Mouse (Mus musculus): Measurements from ENCODE around the gene Dram1.

Dram1 gene

GRCm38 (mm10) chr10:88346454-88347245, 32.2 kb downstream of the Dram1 start:
- no peak for DNase-seq

DNA sequence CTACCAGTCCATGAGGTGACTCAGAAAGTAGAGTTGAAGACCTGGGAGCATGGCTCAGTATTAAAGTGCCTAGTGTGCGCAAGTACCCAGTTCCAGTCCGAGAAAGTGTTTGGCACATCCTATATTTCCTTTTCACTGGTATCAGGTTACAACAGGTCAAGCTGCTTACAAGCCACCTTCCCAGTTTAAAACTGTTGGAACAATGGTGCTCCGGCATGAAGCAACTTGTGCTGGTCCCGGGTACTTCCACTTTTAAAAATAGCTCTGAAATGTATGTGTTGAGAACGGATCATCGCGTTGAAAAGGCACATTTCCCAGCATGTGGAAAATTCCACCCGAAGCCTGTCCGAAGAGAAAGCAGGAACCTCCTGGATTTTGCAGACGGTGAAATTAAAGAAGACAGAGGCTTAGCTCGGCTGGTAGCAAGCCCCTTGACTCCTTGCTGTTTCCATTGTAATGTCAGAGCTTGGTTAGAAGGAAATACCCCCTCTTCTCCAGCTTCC, 32.9 kb downstream of the Dram1 start:
- DNase-seq = no peak

- no peak for DNase-seq
These were observed 37.5 kb downstream of the Dram1 start for GRCm38 (mm10) chr10:88341368-88341767.

DNA sequence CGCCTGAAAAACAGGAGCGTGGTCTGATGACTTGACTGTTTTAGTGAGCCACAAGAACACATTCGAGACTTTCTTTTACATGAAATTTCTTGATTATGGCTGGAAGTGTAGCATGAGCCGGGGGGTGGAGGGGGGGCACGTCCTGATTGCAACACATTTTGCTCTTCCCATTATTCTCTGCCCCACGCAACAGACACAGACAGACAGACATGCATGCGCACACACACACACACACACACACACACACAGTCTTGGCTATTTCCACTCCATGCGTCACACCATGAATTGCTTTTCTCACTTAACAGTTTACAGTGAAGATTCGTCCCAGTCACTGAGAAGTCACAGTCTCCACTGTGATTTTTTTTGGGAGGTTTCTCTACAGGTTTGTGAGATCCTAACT, 38.2 kb downstream of the Dram1 start:
- DNase-seq = no peak

DNA sequence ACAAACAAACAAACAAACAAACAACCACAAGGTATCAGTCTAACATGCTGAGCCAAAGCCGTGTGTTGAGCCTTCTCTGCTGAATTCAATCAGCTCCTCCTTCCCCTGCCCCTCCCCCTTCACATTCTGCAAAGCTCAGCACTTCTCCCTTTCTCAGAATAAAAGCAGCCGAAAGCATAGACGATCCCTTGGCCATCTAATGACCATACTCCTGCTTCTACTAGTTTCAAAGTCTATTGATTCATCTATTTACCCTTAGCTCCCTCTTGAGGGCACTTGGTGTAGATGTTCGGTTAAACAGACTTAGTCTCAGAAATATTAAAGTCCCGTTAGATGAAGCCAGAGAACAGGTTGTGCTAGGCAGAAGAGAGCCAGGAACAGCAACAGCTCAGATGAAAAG, 48.2 kb downstream of the Dram1 start:
- no peak for DNase-seq

DNA sequence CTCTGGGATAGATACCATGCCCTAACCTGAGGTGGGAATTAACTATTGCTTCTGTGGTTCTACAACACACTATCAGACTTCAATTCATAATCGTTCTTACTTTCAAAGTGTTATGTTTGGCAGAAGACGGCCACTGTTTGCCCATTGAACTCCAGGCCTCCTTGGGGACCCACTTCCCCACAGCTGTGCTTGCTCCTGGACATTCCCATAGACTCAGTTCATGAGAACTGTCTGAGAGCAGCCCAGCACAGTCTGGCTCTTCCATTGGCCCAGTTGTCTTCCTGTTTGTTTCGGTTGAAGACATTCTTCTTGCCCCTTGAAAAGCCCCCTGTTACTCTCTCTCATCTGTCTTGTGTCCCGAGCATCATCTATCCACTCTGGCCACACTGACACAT, 50.8 kb downstream of the Dram1 start:
- no peak for DNase-seq

GRCm38 (mm10) chr10:88327160-88328055, 51.5 kb downstream of the Dram1 start:
- peak; percentile 48 for DNase-seq

- DNase-seq = no peak
These were observed 57.1 kb downstream of the Dram1 start for GRCm38 (mm10) chr10:88321739-88322138.

DNA sequence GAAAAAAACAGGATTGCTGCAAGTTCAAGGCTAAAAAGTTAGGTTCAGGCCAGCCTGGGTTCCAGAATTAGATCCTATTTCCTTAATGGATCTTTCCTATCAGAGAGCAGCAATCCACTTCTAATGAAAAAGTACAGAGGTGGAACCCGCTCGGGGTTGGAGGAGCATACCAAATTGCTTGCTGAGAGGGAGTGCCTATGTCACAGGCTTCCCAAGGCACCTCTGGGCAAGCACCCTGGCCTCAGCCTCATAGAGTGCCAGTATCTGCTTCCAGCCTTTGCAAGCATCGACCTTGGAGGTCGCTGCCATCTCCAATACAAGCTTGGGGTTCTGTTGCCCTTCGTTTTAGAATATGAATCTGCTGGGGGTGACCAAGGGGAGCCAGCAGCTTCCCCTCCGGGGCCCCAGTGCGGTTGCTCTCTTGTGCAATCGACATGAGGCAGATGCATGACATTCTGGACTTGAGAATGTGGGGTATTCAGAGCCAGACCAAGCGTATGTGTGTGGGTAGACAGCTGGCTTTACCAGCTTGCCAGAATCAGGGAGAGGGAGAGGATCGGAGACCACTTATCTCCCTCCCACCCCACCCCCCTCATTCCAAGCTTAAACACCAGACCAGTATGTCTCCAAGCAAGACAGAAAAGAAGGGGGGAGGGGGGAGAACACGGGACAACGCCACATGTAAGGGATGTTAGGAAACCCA, 58.0 kb downstream of the Dram1 start:
- DNase-seq = no peak

DNA sequence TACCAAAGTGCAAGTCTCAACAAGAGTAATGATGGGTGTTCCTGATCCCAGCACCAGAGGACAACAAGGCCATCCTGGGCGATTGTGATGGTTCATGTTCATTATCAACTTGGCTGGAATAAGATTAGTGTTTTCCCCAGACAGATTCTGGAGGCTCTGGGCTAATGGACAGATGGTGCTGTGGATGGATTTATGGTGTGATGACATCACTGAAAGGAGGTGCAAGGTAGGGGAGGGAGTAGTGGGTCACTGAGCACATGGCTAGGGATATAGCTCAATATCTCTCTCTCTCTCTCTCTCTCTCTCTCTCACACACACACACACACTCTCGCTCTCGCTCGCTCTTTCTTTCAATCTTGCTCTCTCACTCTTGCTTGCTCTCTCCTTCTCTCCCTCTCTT, 60.7 kb downstream of the Dram1 start:
- no peak for DNase-seq

DNA sequence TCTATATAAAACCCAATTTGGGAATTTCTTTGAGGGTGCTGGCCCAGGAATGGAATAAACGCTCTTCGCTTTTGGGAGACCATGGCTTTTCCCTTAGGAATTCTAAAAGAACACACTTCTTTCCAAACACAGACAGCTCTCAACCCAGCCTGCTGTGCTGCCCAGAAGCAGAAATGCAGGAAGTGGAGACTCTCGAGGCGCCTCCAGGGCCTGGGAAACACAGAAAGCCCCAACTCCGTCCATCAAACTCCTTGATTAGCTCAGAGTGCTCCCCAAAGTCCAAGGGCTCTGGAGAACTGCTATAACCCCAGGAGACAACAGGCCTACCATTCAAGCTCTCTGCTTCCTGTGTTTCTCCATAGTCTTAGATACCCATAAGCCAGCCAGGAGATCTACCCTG, 61.7 kb downstream of the Dram1 start:
- no peak for DNase-seq

GRCm38 (mm10) chr10:88314841-88315240, 64.0 kb downstream of the Dram1 start:
- peak; percentile 52 for DNase-seq

GRCm38 (mm10) chr10:88309851-88310250, 69.0 kb downstream of the Dram1 start:
- no peak for DNase-seq

DNA sequence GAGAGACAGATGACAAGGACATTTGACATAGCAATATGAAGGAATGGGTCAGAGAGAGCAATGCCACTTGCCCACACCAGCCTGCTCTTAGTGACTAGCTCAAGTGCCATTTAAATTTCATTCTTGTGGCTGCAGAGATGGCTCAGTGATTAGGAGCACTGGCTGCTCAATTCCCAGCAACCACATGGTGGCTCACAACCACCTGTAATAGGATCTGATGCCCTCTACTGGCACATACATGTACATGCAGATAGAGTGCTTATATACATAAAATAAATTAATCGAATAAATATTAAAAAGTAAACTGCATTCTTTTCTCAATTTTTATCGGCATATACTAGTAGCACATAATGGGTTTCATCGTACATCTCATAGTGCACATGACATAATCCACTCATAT, 72.6 kb downstream of the Dram1 start:
- DNase-seq = no peak

DNA sequence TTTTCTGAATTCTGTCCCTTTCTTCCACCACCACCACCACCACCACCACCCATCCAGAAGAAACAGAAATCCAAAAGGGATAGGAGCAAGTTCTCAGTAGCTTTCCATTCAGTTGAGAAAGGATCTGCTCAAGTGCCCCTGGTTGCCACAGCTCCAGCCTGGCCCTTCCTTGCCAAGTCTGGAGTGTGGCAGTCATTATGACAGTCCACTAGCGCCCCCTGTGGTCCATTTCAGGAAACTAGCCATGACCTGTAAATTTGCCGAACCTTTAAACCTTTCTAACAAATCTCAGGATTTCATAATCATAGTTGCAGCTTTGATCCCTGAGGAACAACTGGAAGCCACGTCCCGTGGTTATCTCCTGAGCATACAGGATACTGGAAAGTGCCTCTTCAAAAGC, 74.6 kb downstream of the Dram1 start:
- peak; percentile 58 for DNase-seq

DNA sequence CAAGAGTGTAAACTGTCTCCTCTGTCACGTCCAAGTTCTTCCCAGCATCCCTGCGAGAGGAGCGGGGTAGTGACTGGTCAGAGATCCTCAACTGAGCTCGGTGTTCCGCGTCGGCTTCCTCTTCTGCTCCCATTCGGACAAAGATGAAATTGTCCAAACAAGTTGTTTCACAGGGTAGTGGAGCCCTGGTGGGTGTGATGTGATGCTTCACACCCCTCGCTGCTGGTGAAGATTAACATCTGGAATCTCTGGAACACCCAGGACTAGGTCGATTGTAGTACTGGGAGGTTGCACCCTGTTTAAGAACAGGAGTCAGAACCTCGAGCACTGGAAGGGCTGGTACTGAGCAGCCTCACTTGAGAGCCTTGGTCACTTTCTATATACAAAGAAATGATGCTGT, 75.8 kb downstream of the Dram1 start:
- no peak for DNase-seq

- no peak for DNase-seq
These were observed 76.9 kb downstream of the Dram1 start for GRCm38 (mm10) chr10:88301802-88302470.

- DNase-seq = no peak
These were observed 81.9 kb downstream of the Dram1 start for GRCm38 (mm10) chr10:88296991-88297390.

GRCm38 (mm10) chr10:88295091-88295490, 83.8 kb downstream of the Dram1 start:
- no peak for DNase-seq

DNA sequence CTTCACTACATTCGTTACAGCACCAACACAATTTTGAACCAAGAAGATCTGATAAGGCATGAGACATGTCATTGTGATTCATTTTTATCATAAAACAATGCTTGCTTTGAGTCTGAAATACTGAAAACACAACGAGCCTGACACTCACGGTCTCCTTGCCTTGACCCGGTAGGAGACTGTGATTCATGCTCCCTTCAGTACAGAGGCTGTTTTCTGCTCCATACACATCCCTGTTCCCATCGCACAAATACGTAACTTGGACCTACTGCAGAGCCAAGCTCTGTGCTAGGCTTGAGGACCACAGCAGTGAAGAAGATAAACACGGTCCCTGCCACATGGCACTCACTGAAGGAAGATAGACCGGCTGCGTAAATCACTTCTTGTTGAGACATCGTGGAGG, 90.8 kb downstream of the Dram1 start:
- DNase-seq = no peak

DNA sequence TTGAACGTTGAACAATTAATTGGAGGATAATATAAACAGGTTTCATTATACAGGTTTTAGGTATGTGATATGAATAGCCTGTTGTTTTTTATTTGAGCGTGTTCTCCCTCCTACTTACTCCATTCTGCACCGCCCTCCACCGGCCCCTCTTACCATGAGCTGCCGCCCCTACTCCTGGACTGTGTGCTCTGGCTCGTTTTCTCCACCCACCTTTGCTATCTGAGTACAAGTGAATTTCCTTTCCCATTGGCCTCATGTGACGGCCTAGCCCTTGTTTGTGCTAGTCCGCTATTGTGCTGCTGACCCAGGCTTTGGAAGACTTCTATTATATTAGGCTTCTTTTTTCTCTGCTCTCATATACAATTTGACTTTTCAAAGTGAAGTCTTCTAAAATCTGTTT, 91.6 kb downstream of the Dram1 start:
- no peak for DNase-seq

DNA sequence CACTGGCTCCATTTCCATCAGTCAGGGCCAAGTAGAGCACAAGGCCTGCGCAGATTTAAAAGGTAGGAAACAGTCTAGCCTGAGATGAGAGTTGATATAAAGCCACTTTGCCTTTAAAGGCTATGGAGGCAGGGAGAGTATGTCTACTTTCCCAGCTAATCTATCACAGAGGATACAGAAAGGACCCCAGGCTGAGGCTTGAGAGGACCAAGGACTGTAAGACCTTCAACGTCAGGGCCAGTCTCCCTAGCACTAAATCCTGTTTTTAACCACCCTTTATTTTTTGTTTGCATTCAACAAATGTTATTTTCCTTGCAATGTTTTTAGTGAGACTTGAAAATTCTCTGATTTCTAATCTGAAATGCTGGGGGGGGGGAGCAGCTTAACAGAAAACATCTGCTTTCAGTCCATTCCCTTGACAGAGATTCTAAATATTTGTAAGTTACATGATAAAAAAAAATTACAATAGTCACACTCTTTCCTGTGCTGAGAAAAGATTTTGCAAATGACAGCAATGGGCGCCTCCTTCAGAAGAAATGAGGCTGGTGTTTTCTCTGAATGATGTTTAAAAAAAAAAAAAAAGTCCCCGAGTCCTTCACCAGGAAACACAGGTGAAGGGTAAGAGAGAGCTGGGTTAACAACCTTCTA, 94.4 kb downstream of the Dram1 start:
- no peak for DNase-seq
